Mouse (Mus musculus) gastrocnemius, postnatal 25 days (tissue): ENCODE measurements around the gene Grem1. TPM values are rescaled to one million over a fixed set of nuclear protein-coding genes. Genes with fewer than 3 reads are reported as not detected.
A peak's percentile ranks its signal among the peaks of the same experiment; 100 is the strongest.

Experiments
- DNase-seq: peaks from one replicate; pipeline ENCODE4 v3.0.0; 2022
- total RNA-seq, 2 experiments: library from RNA; stranded (reverse); gene quantifications; 1 replicate in 1 of 2; 2 replicates in 1 of 2; pipeline ENCODE4 v1.2.3; 2021

The Grem1 gene
- total RNA-seq, 2 experiments from 2014 or later = not detected

GRCm38 (mm10) chr2:113757525-113758310 is 728 bp downstream of the Grem1 start:
- no peak for DNase-seq

- no peak for DNase-seq
Observed at GRCm38 (mm10) chr2:113756924-113757524, 1.4 kb downstream of the Grem1 start.

- no peak for DNase-seq
Observed at GRCm38 (mm10) chr2:113749721-113750120, 8.7 kb downstream of the Grem1 start.

GRCm38 (mm10) chr2:113749309-113749708 is 9.1 kb downstream of the Grem1 start:
- DNase-seq = no peak

GRCm38 (mm10) chr2:113728581-113728980 is 29.9 kb downstream of the Grem1 start:
- DNase-seq = no peak

GRCm38 (mm10) chr2:113714801-113715200 is 43.6 kb downstream of the Grem1 start:
- no peak for DNase-seq

GRCm38 (mm10) chr2:113713406-113713805 is 45.0 kb downstream of the Grem1 start:
- peak; percentile 6 for DNase-seq

GRCm38 (mm10) chr2:113707507-113707906 is 50.9 kb downstream of the Grem1 start:
- DNase-seq = no peak

- no peak for DNase-seq
Observed at GRCm38 (mm10) chr2:113701507-113701906, 56.9 kb downstream of the Grem1 start.

GRCm38 (mm10) chr2:113696647-113697046 is 61.8 kb downstream of the Grem1 start:
- DNase-seq = no peak

GRCm38 (mm10) chr2:113696222-113696621 is 62.2 kb downstream of the Grem1 start:
- DNase-seq = no peak

Other genes starting within 250 kb of the Grem1 start
- under 1 TPM in 1 of 2 experiments, not detected in 1; 0.21 TPM for gene Scg5, start 70.5 kb upstream of the Grem1 start, total RNA-seq
- 1 to 10 TPM; 1.4 to 1.6 TPM for gene Arhgap11a, start 90.0 kb upstream of the Grem1 start, total RNA-seq